Mouse (Mus musculus) midbrain, postnatal 0 days (tissue): ENCODE results near the gene Ano2. TPM values are rescaled to one million over a fixed set of nuclear protein-coding genes. Genes with fewer than 3 reads are reported as not detected.

Experiments used
- ATAC-seq: fragments of 200-750 bp; cut with Nextera tagmentation; 2 replicates; pipeline ENCODE4 v1.8.0; 2017; ENCODE audit warnings: moderate number of reproducible peaks, mild to moderate bottlenecking, moderate TSS enrichment, moderate library complexity; ENCODE audit not compliant: low FRiP score
- DNase-seq: peaks from one replicate; pipeline ENCODE4 v3.0.0-alpha.2; 2015; ENCODE audit warnings: low spot score
- H3K27ac ChIP-seq: fragments of 300-500 bp; sonication (generic); 2 replicates; pipeline ENCODE4 v1.5.1; 2014; ENCODE audit warnings: low read depth, mild to moderate bottlenecking, low read length, mixed read lengths
- H3K27me3 ChIP-seq: fragments of 300-500 bp; sonication (generic); 2 replicates; pipeline ENCODE4 v1.6.1; 2014; ENCODE audit warnings: low read length, control low read depth, mixed read lengths; ENCODE audit not compliant: insufficient read depth
- H3K36me3 ChIP-seq: fragments of 300-500 bp; sonication (generic); 2 replicates; pipeline ENCODE4 v1.6.1; 2014; ENCODE audit warnings: low read length, control low read depth, mixed read lengths; ENCODE audit not compliant: insufficient read depth
- H3K4me1 ChIP-seq: fragments of 300-500 bp; sonication (generic); 2 replicates; pipeline ENCODE4 v1.6.1; 2014; ENCODE audit warnings: mild to moderate bottlenecking, control low read depth, antibody characterized with exemption, low read length, mixed read lengths; ENCODE audit not compliant: insufficient read depth
- H3K4me2 ChIP-seq: fragments of 300-500 bp; sonication (generic); 2 replicates; pipeline ENCODE4 v1.6.1; 2014; ENCODE audit warnings: low read depth, mild to moderate bottlenecking, low read length, mixed read lengths; ENCODE audit not compliant: poor library complexity, severe bottlenecking
- H3K4me3 ChIP-seq: fragments of 300-500 bp; sonication (generic); 2 replicates; pipeline ENCODE4 v1.5.1; 2014; ENCODE audit warnings: low read depth, mild to moderate bottlenecking, low read length, moderate library complexity
- H3K9ac ChIP-seq: fragments of 300-500 bp; sonication (generic); replicated peaks from 2 replicates; pipeline ENCODE4 v1.6.1; 2014; ENCODE audit warnings: mild to moderate bottlenecking, low read length, moderate library complexity, mixed read lengths; ENCODE audit not compliant: poor library complexity, severe bottlenecking
- H3K9me3 ChIP-seq: fragments of 300-500 bp; sonication (generic); 2 replicates; pipeline ENCODE4 v1.6.1; 2016; ENCODE audit warnings: low read length, control low read depth
- CTCF ChIP-seq: IDR thresholded peaks from 2 replicates; pipeline ENCODE4 v1.5.1; 2016; ENCODE audit warnings: antibody characterized with exemption, mild to moderate bottlenecking
- WGBS: fragments of 180-500 bp; shearing (Covaris S2); extraction: QIAGEN DNeasy Blood & Tissue Kit; methylation state at CpG from one replicate; pipeline ENCODE4 v1.1.7; 2014; 5-methylcytosine and 5-hydroxymethylcytosine counted together
- polyA plus RNA-seq: library from polyadenylated mRNA; unstranded; fragments of >200 nt; fragmentation: Nextera tagmentation; extraction: Ambion mirVana; gene quantifications from 2 replicates; pipeline ENCODE4 v1.2.1, GENCODE M21; 2015
- total RNA-seq: library from RNA; depleted of rRNA; stranded (reverse); fragments of >200 nt; gene quantifications from 2 replicates; pipeline ENCODE4 v1.2.3, GENCODE M21; 2014; rRNA removed

The Ano2 gene
- total RNA-seq (0.77 and 0.80 TPM in 2 replicates), polyA plus RNA-seq (0.65 and 0.98 TPM in 2 replicates)

- TF ChIP-seq CTCF: no peak
- peak within 1 kb of the TSS; percentile 30; the same call in 1 of the 2 replicates for H3K9ac ChIP-seq
- H3K9me3 ChIP-seq: no peaks in the 10 kb centered on the region
- ATAC-seq (peak; percentile 77), DNase-seq (peak; percentile 48)
- no peaks in the 10 kb centered on the region for H3K27me3 ChIP-seq
- peak within 1 kb of the TSS; percentile 51 for H3K4me2 ChIP-seq
- no peaks in the 10 kb centered on the region for H3K36me3 ChIP-seq
- peak within 1 kb of the TSS; percentile 32 for H3K4me3 ChIP-seq
- peaks cover 3% of the 10 kb centered on the region for H3K4me1 ChIP-seq
- no peak within 1 kb of the TSS for H3K27ac ChIP-seq
- WGBS: 2% methylated on average over 20 of the region's 20 CpGs
Observed at GRCm38 (mm10) chr6:125690057-125690703, at the start of gene Ano2. Gene Ano2, plus strand, starts transcription at chr6:125690419.

DNA sequence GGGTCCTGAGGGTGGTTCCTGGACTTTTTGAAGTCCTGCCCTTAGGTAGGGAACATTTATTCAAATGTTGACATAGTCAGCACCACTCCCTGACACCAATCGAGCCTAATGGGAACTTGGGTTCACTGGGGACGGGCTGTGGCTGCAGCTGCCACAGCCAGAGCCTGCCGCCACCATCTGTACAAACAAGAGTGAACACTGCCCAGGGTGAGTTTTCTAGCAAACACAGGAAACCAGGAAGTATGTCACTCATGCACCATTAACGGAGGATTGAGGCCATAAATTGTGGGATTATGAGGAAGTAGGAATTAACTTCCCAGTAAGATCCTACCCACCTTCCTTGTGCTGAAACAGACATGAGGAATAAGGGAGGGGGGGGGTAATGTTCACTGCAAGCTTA is 49.7 kb upstream of the Ano2 start:
- Histone ChIP-seq H3K4me3 (no peak overlapping the region), H3K27ac (no peak overlapping the region), H3K4me1 (no peaks in the 10 kb centered on the region), H3K4me2 (no peak overlapping the region), H3K36me3 (no peaks in the 10 kb centered on the region), H3K27me3 (no peaks in the 10 kb centered on the region), H3K9me3 (no peaks in the 10 kb centered on the region), H3K9ac (no peak overlapping the region)
- no peak for TF ChIP-seq CTCF
- no peak for ATAC-seq
- WGBS: 75% methylated on average over 4 of the region's 4 CpGs
- no peak for DNase-seq

GRCm38 (mm10) chr6:125641146-125641545 is 49.1 kb upstream of the Ano2 start:
- Histone ChIP-seq H3K4me2 (no peak overlapping the region), H3K36me3 (no peaks in the 10 kb centered on the region), H3K9me3 (no peaks in the 10 kb centered on the region), H3K27me3 (no peaks in the 10 kb centered on the region), H3K4me1 (no peaks in the 10 kb centered on the region), H3K27ac (no peak overlapping the region), H3K4me3 (no peak overlapping the region), H3K9ac (no peak overlapping the region)
- WGBS: 79% methylated on average over 8 of the region's 8 CpGs
- ATAC-seq: no peak
- no peak for TF ChIP-seq CTCF
- DNase-seq: no peak

DNA sequence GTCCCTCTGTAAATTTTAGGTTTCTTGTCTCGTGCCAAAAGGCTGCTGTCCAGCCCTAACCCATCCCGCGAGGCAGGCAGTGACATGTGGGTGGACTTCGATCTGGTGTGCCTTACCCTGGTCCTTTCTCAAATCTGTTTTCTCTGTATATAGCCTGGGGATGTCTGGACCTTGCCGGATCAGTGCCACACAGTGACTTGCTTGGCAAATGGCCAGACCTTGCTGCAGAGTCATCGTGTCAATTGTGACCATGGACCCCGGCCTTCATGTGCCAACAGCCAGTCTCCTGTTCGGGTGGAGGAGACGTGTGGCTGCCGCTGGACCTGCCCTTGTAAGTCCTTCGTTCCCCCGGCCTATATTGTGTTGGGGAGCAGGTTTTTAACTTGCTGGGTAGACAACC is 41.3 kb upstream of the Ano2 start:
- 85% methylated on average over 12 of the region's 12 CpGs for WGBS
- no peak overlapping the region for H3K9ac ChIP-seq
- H3K27ac ChIP-seq: no peak overlapping the region
- H3K4me3 ChIP-seq: no peak overlapping the region
- no peaks in the 10 kb centered on the region for H3K9me3 ChIP-seq
- H3K27me3 ChIP-seq: no peaks in the 10 kb centered on the region
- ATAC-seq (no peak), DNase-seq (no peak)
- H3K4me1 ChIP-seq: no peaks in the 10 kb centered on the region
- H3K36me3 ChIP-seq: no peaks in the 10 kb centered on the region
- no peak overlapping the region for H3K4me2 ChIP-seq
- TF ChIP-seq CTCF: no peak

DNA sequence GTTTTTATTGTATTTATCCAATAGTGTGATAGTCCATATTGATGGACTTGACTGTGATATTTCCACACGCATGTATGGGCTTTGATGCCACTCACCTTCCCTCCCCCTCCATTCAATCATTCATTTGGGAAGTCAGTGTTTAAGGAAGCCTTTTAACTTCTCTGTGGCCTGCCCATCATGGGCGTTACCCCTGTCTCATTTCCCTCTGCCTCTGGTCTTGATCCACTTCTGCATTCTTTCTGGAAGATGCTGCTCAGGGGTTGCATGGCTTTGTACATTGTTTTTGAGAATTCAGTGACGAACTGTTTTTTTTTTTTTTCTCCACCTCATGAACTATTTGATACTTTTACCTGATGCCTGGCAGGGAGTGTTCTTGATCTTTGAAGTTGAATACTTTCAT is 38.9 kb upstream of the Ano2 start:
- H3K27me3 ChIP-seq: no peaks in the 10 kb centered on the region
- H3K4me3 ChIP-seq: no peak overlapping the region
- H3K4me2 ChIP-seq: no peak overlapping the region
- TF ChIP-seq CTCF: no peak
- no peak overlapping the region for H3K27ac ChIP-seq
- no peak overlapping the region for H3K9ac ChIP-seq
- ATAC-seq (no peak), DNase-seq (no peak)
- WGBS: 77% methylated on average over 3 of the region's 3 CpGs
- H3K9me3 ChIP-seq: no peaks in the 10 kb centered on the region
- no peaks in the 10 kb centered on the region for H3K4me1 ChIP-seq
- H3K36me3 ChIP-seq: no peaks in the 10 kb centered on the region

DNA sequence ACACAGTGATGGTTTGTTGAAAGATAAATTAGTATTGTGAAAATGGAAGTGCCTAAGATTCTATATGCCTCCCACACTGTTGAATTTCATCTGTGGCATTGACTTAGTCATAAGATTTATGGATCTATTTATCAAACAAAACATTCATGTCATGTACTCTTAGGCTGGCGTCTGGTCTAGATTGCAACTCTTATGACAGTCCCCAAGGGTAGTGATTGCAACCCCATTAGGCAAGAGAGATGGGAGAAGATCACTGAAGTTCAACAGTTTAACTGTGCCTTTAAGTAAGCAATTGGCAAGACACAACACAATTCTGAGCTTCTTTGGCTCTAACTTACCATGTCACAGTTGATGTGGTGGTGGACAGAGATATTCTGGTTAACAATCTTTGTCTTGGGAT is 36.8 kb upstream of the Ano2 start:
- no peak overlapping the region for H3K27ac ChIP-seq
- H3K9ac ChIP-seq: no peak overlapping the region
- H3K36me3 ChIP-seq: no peaks in the 10 kb centered on the region
- H3K4me1 ChIP-seq: no peaks in the 10 kb centered on the region
- no peaks in the 10 kb centered on the region for H3K27me3 ChIP-seq
- no peak overlapping the region for H3K4me2 ChIP-seq
- H3K9me3 ChIP-seq: no peaks in the 10 kb centered on the region
- H3K4me3 ChIP-seq: no peak overlapping the region
- no peak for ATAC-seq
- 94% methylated on average over 1 of the region's 1 CpGs for WGBS
- DNase-seq: no peak
- no peak for TF ChIP-seq CTCF
